Mouse (Mus musculus): ENCODE results near the gene Actg2.

Actg2 gene

GRCm38 (mm10) chr6:83515172-83515571 is 20.9 kb downstream of the Actg2 start:
- no peak for DNase-seq (ENCODE audit: low read depth, low spot score)

GRCm38 (mm10) chr6:83512495-83512894 is 23.6 kb downstream of the Actg2 start:
- peak; percentile 40 for DNase-seq (ENCODE audit: low read depth, low spot score)

GRCm38 (mm10) chr6:83510210-83510609 is 25.9 kb downstream of the Actg2 start:
- DNase-seq (ENCODE audit: low read depth, low spot score) = no peak

- DNase-seq (ENCODE audit: low read depth, low spot score) = no peak
Observed at GRCm38 (mm10) chr6:83509442-83509841, 26.6 kb downstream of the Actg2 start.

GRCm38 (mm10) chr6:83507168-83507546 is 28.9 kb downstream of the Actg2 start:
- no peak for DNase-seq (ENCODE audit: low read depth, low spot score)

GRCm38 (mm10) chr6:83506258-83507167 is 29.6 kb downstream of the Actg2 start, which contains the start of gene Dguok:
TSS of gene Dguok (minus strand) at chr6:83506969.
- DNase-seq (ENCODE audit: low read depth, low spot score) = peak; percentile 93

- no peak for DNase-seq (ENCODE audit: low read depth, low spot score)
Observed at GRCm38 (mm10) chr6:83505554-83505953, 30.5 kb downstream of the Actg2 start.

- DNase-seq (ENCODE audit: low read depth, low spot score) = no peak
Observed at GRCm38 (mm10) chr6:83503361-83503760, 32.7 kb downstream of the Actg2 start.

GRCm38 (mm10) chr6:83502656-83503055 is 33.4 kb downstream of the Actg2 start:
- no peak for DNase-seq (ENCODE audit: low read depth, low spot score)

- no peak for DNase-seq (ENCODE audit: low read depth, low spot score)
Observed at GRCm38 (mm10) chr6:83501524-83502310, 34.3 kb downstream of the Actg2 start.

- DNase-seq (ENCODE audit: low read depth, low spot score) = no peak
Observed at GRCm38 (mm10) chr6:83500462-83500861, 35.6 kb downstream of the Actg2 start.

- no peak for DNase-seq (ENCODE audit: low read depth, low spot score)
Observed at GRCm38 (mm10) chr6:83499078-83499477, 37.0 kb downstream of the Actg2 start.

GRCm38 (mm10) chr6:83496753-83497710 is 39.0 kb downstream of the Actg2 start:
- DNase-seq (ENCODE audit: low read depth, low spot score) = no peak

GRCm38 (mm10) chr6:83496009-83496752 is 39.9 kb downstream of the Actg2 start:
- no peak for DNase-seq (ENCODE audit: low read depth, low spot score)

- DNase-seq (ENCODE audit: low read depth, low spot score) = no peak
Observed at GRCm38 (mm10) chr6:83490622-83491021, 45.4 kb downstream of the Actg2 start.

GRCm38 (mm10) chr6:83488200-83488599 is 47.9 kb downstream of the Actg2 start:
- DNase-seq (ENCODE audit: low read depth, low spot score) = no peak

- DNase-seq (ENCODE audit: low read depth, low spot score) = no peak
Observed at GRCm38 (mm10) chr6:83487298-83487697, 48.8 kb downstream of the Actg2 start.

GRCm38 (mm10) chr6:83485854-83486253 is 50.2 kb downstream of the Actg2 start:
- DNase-seq (ENCODE audit: low read depth, low spot score) = no peak

- DNase-seq (ENCODE audit: low read depth, low spot score) = no peak
Observed at GRCm38 (mm10) chr6:83483776-83484175, 52.3 kb downstream of the Actg2 start.

GRCm38 (mm10) chr6:83482418-83483085 is 53.5 kb downstream of the Actg2 start:
- DNase-seq (ENCODE audit: low read depth, low spot score) = no peak

Data from retina, postnatal 7 days (tissue).